In the genomic region with DNA sequence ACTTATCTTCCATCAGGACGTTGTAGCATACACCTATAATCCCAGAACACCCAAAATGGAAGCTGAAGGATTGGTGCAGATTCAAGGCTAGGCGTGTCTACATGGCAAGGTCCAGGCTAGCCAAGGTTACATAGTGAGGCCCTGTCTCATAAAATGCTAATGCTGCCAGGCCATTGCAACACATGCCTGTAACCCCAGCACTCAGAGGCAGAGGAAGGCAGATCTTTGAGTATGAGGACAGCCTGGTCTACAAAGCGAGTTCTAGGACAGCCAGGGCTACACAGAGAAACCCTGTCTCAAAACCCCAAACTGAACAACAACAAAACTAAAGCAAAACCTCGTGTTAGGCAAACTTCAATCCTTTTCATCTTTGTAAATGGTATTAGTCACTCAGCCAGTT, we compare ENCODE assay signal across 20 mouse cellular contexts. TPM values are rescaled to one million over a fixed set of nuclear protein-coding genes. Genes with fewer than 3 reads are reported as not detected.
"Had no signal": no experiment of that assay in that cellular context is flagged by ENCODE, and none has a peak within 500 bp of the region (broad histone marks: within the 10 kb centered on the region; RNA-seq: fewer than 3 reads in every experiment).

No protein-coding gene starts in this region.

- H3K36me3 ChIP-seq: liver, embryonic 13.5 days; midbrain, embryonic 13.5 days; neural tube, embryonic 13.5 days had no signal

- H3K4me3 ChIP-seq: left cerebral cortex, adult 2 months; liver, embryonic 13.5 days; midbrain, embryonic 13.5 days; myocyte; neural tube, embryonic 13.5 days had no signal

- H3K27ac ChIP-seq: left cerebral cortex, adult 2 months; liver, embryonic 13.5 days; macrophage; midbrain, embryonic 13.5 days; neural tube, embryonic 13.5 days; stomach, postnatal 0 days had no signal

- DNase-seq: kidney, postnatal 10 days; kidney, postnatal 36 days; layer of hippocampus, postnatal 36 days; liver, embryonic 13.5 days; lung, adult 2 months; retina, postnatal 1 day; thymus, adult 2 months; thymus, postnatal 14 days; thymus, postnatal 4 days had no signal

- H3K27me3 ChIP-seq: liver, embryonic 13.5 days; midbrain, embryonic 13.5 days; neural tube, embryonic 13.5 days had no signal

RNA-seq across cellular contexts. Expression of gene Mypn, which starts 34.3 kb away (rescaled TPM):
- total RNA-seq: megakaryocyte, adult 5-6 weeks; monocyte, adult 5-6 weeks; neutrophil, adult 5-6 weeks had no signal
- polyA plus RNA-seq: liver, adult 2 months; macrophage; stomach, embryonic 14.5 days had no signal
